Mouse (Mus musculus) forebrain, embryonic 14.5 days (tissue): ENCODE results near the gene Ntn1. TPM values are rescaled to one million over a fixed set of nuclear protein-coding genes. Genes with fewer than 3 reads are reported as not detected.

Experiments
- ATAC-seq: fragments of 200-750 bp; cut with Nextera tagmentation; 2 replicates; pipeline ENCODE4 v1.8.0; 2017; ENCODE audit warnings: mild to moderate bottlenecking, moderate library complexity
- DNase-seq: peaks from one replicate; pipeline ENCODE4 v3.0.0-alpha.2; 2015; ENCODE audit warnings: low spot score
- H3K27ac ChIP-seq: fragments of 300-500 bp; sonication (generic); 2 replicates; pipeline ENCODE4 v1.5.1; 2014; ENCODE audit warnings: low read depth, mild to moderate bottlenecking, control low read depth, low read length, moderate library complexity
- H3K27me3 ChIP-seq: fragments of 300-500 bp; sonication (generic); replicated peaks from 2 replicates; pipeline ENCODE4 v1.6.1; 2014; ENCODE audit warnings: low read length, control low read depth, mixed read lengths; ENCODE audit not compliant: control insufficient read depth, insufficient read depth
- H3K36me3 ChIP-seq: fragments of 300-500 bp; sonication (generic); 2 replicates; pipeline ENCODE4 v1.6.1; 2014; ENCODE audit warnings: low read length, control low read depth; ENCODE audit not compliant: control insufficient read depth, insufficient read depth
- H3K4me1 ChIP-seq: fragments of 300-500 bp; sonication (generic); 2 replicates; pipeline ENCODE4 v1.6.1; 2014; ENCODE audit warnings: antibody characterized with exemption, low read length, control low read depth; ENCODE audit not compliant: control insufficient read depth, insufficient read depth
- H3K4me2 ChIP-seq: fragments of 300-500 bp; sonication (generic); 2 replicates; pipeline ENCODE4 v1.6.1; 2014; ENCODE audit warnings: mild to moderate bottlenecking, control low read depth, low read length
- H3K4me3 ChIP-seq: fragments of 300-500 bp; sonication (generic); 2 replicates; pipeline ENCODE4 v1.5.1; 2014; ENCODE audit warnings: low read depth, low read length, control low read depth
- H3K9ac ChIP-seq: fragments of 300-500 bp; sonication (generic); 2 replicates; pipeline ENCODE4 v1.6.1; 2014; ENCODE audit warnings: mild to moderate bottlenecking, low read length, control low read depth, moderate library complexity
- H3K9me3 ChIP-seq: fragments of 300-500 bp; sonication (generic); replicated peaks from 2 replicates; pipeline ENCODE4 v1.6.1; 2016; ENCODE audit warnings: low read length, control low read depth, mixed read lengths; ENCODE audit not compliant: control insufficient read depth
- WGBS: fragments of 180-500 bp; shearing (Covaris S2); extraction: QIAGEN DNeasy Blood & Tissue Kit; methylation state at CpG from one replicate; pipeline ENCODE4 v1.1.7; 2014; 5-methylcytosine and 5-hydroxymethylcytosine counted together
- polyA plus RNA-seq: library from polyadenylated mRNA; unstranded; fragments of >200 nt; fragmentation: Nextera tagmentation; extraction: Ambion mirVana; gene quantifications from 2 replicates; pipeline ENCODE4 v1.2.1, GENCODE M21; 2014

The Ntn1 gene
- polyA plus RNA-seq, 1 experiment from 2014 or later = 3.5 TPM

- Histone ChIP-seq H3K27ac (no peak overlapping the region), H3K4me1 (no peaks in the 10 kb centered on the region), H3K9ac (no peak overlapping the region), H3K4me2 (no peak overlapping the region), H3K36me3 (no peaks in the 10 kb centered on the region), H3K9me3 (no peaks in the 10 kb centered on the region), H3K4me3 (no peak overlapping the region), H3K27me3 (no peaks in the 10 kb centered on the region)
- WGBS = 83% methylated on average over 5 of the region's 5 CpGs
- DNase-seq = no peak
- no peak for ATAC-seq
Measured at GRCm38 (mm10) chr11:68436376-68436775, 35.8 kb upstream of the Ntn1 start.

GRCm38 (mm10) chr11:68435601-68436000, 35.0 kb upstream of the Ntn1 start:
- no peak overlapping the region for H3K4me3 ChIP-seq
- no peak overlapping the region for H3K9ac ChIP-seq
- H3K27ac ChIP-seq = no peak overlapping the region
- no peaks in the 10 kb centered on the region for H3K4me1 ChIP-seq
- H3K36me3 ChIP-seq = no peaks in the 10 kb centered on the region
- H3K9me3 ChIP-seq = no peaks in the 10 kb centered on the region
- no peaks in the 10 kb centered on the region for H3K27me3 ChIP-seq
- DNase-seq (no peak), ATAC-seq (no peak)
- no peak overlapping the region for H3K4me2 ChIP-seq
- WGBS = 91% methylated on average over 4 of the region's 4 CpGs

- no peaks in the 10 kb centered on the region for H3K4me1 ChIP-seq
Measured at GRCm38 (mm10) chr11:68434697-68435096, 34.1 kb upstream of the Ntn1 start.

GRCm38 (mm10) chr11:68433534-68433933, 32.9 kb upstream of the Ntn1 start:
- no peak for DNase-seq
- H3K4me1 ChIP-seq = no peaks in the 10 kb centered on the region
- no peaks in the 10 kb centered on the region for H3K36me3 ChIP-seq
- no peaks in the 10 kb centered on the region for H3K27me3 ChIP-seq
- H3K4me3 ChIP-seq = no peak overlapping the region
- H3K9me3 ChIP-seq = no peaks in the 10 kb centered on the region
- H3K9ac ChIP-seq = no peak overlapping the region
- ATAC-seq = no peak
- H3K4me2 ChIP-seq = no peak overlapping the region
- WGBS = 83% methylated on average over 5 of the region's 5 CpGs
- H3K27ac ChIP-seq = no peak overlapping the region

More at GRCm38 (mm10) chr11:68434697-68435096, 34.1 kb upstream of the Ntn1 start:
- ATAC-seq (no peak), DNase-seq (no peak)
- Histone ChIP-seq H3K27ac (no peak overlapping the region), H3K4me2 (no peak overlapping the region), H3K4me3 (no peak overlapping the region), H3K27me3 (no peaks in the 10 kb centered on the region), H3K36me3 (no peaks in the 10 kb centered on the region), H3K9me3 (no peaks in the 10 kb centered on the region), H3K9ac (no peak overlapping the region)
- WGBS = 87% methylated on average over 2 of the region's 2 CpGs

- no peaks in the 10 kb centered on the region for H3K4me1 ChIP-seq
- peak overlapping the region; percentile 25; the same call in 1 of the 2 replicates for H3K9ac ChIP-seq
- H3K4me2 ChIP-seq = peak overlapping the region; percentile 54
- no peak for DNase-seq
- no peaks in the 10 kb centered on the region for H3K9me3 ChIP-seq
- WGBS = 36% methylated on average over 23 of the region's 23 CpGs
- H3K36me3 ChIP-seq = no peaks in the 10 kb centered on the region
- ATAC-seq = no peak
- H3K4me3 ChIP-seq = peak overlapping the region; percentile 27
- H3K27ac ChIP-seq = no peak overlapping the region
- no peaks in the 10 kb centered on the region for H3K27me3 ChIP-seq
Measured at GRCm38 (mm10) chr11:68432361-68433021, 31.9 kb upstream of the Ntn1 start.

GRCm38 (mm10) chr11:68431699-68432360, 31.2 kb upstream of the Ntn1 start, which contains the start of gene Pik3r5:
Gene Pik3r5, plus strand, starts transcription at chr11:68432121.
- peak; percentile 80 for ATAC-seq
- Histone ChIP-seq H3K4me2 (peak within 1 kb of the TSS; percentile 54), H3K4me3 (peak within 1 kb of the TSS; percentile 27), H3K9me3 (no peaks in the 10 kb centered on the region), H3K27me3 (no peaks in the 10 kb centered on the region), H3K4me1 (no peaks in the 10 kb centered on the region), H3K9ac (peak within 1 kb of the TSS; percentile 25; the same call in 1 of the 2 replicates), H3K27ac (no peak within 1 kb of the TSS), H3K36me3 (no peaks in the 10 kb centered on the region)
- WGBS = 8% methylated on average over 35 of the region's 35 CpGs
- peak; percentile 81 for DNase-seq

- Histone ChIP-seq H3K27ac (no peak overlapping the region), H3K36me3 (no peaks in the 10 kb centered on the region), H3K27me3 (no peaks in the 10 kb centered on the region), H3K9me3 (no peaks in the 10 kb centered on the region), H3K4me3 (no peak overlapping the region), H3K9ac (no peak overlapping the region), H3K4me1 (0 out of 2 replicates have a peak, but pooled peaks cover 1% of the 10 kb centered on the region), H3K4me2 (no peak overlapping the region)
- ATAC-seq = no peak
- 71% methylated on average over 5 of the region's 5 CpGs for WGBS
- DNase-seq = no peak
Measured at GRCm38 (mm10) chr11:68430662-68431061, 30.0 kb upstream of the Ntn1 start.

GRCm38 (mm10) chr11:68427083-68427570, 26.5 kb upstream of the Ntn1 start:
- Histone ChIP-seq H3K4me2 (no peak overlapping the region), H3K4me3 (no peak overlapping the region), H3K27me3 (no peaks in the 10 kb centered on the region), H3K27ac (no peak overlapping the region), H3K9ac (no peak overlapping the region), H3K4me1 (0 out of 2 replicates have a peak, but pooled peaks cover 2% of the 10 kb centered on the region), H3K36me3 (no peaks in the 10 kb centered on the region), H3K9me3 (no peaks in the 10 kb centered on the region)
- ATAC-seq (no peak), DNase-seq (no peak)
- WGBS = 82% methylated on average over 5 of the region's 5 CpGs
